ENCODE assay signal across 9 mouse cellular contexts in the genomic region with DNA sequence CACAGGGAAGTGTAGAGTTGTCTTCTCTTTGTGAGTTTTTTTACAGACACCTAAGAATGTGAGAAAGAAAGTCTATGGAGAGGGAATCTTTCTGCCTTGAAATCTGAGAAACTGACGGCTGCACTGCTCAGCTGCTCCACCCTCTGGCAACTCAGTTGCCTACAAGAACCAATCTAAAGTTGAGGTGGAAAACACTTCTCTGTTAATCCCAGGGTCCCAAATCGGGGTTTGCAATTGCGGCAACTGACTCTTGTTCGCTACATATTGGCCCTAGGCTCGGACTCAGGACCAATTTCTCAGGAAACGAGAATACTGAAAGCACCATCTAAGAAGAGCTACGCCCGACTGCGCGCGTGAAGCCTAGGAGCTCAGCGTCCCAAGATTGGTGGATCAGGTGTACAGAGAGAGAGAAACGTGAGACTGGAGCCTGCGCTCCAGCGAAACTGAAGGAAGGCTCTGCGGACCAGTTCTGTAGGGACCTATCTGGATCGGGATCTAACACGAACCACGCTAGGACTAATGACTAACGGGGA. TPM values are rescaled to one million over a fixed set of nuclear protein-coding genes. Genes with fewer than 3 reads are reported as not detected.
DNase-seq lines count a peak whose midpoint lies in the region; ATAC-seq and TF ChIP-seq lines count a peak whose summit lies in the region.
"Had no signal": no experiment of that assay in that cellular context is flagged by ENCODE, and none has a peak within 500 bp of the region (broad histone marks: within the 10 kb centered on the region; RNA-seq: fewer than 3 reads in every experiment).

No protein-coding gene starts in this region.

- H3K36me3 ChIP-seq in forebrain, embryonic 13.5 days (ENCODE audit: poor library complexity, severe bottlenecking), result no peaks in the 10 kb centered on the region
- H3K36me3 ChIP-seq in hindbrain, postnatal 0 days (ENCODE audit: insufficient read depth, low read length), result no peaks in the 10 kb centered on the region
- no peaks in the 10 kb centered on the region for H3K36me3 ChIP-seq in small intestine, adult 2 months (ENCODE audit: control insufficient read depth, insufficient read depth, low read length)
- H3K36me3 ChIP-seq: G1E had no signal

- H3K4me1 ChIP-seq in forebrain, embryonic 13.5 days, result peaks cover 8% of the 10 kb centered on the region
- peaks cover 8% of the 10 kb centered on the region; the same call in 1 of the 2 replicates for H3K4me1 ChIP-seq in hindbrain, postnatal 0 days (ENCODE audit: insufficient read depth, low read length)
- H3K4me1 ChIP-seq in small intestine, adult 2 months (ENCODE audit: control insufficient read depth, insufficient read depth, insufficient read length, low read length), result no peaks in the 10 kb centered on the region; the same call in 1 of the 2 replicates

- peaks cover 30% of the 10 kb centered on the region for H3K27me3 ChIP-seq in forebrain, embryonic 13.5 days
- peaks cover 8% of the 10 kb centered on the region; the same call in 1 of the 2 replicates for H3K27me3 ChIP-seq in hindbrain, postnatal 0 days (ENCODE audit: insufficient read depth, low read length)
- peaks cover 10% of the 10 kb centered on the region for H3K27me3 ChIP-seq in small intestine, adult 2 months (ENCODE audit: control insufficient read depth, insufficient read depth, low read length)

- peak; percentile 68 for ATAC-seq in cerebellum, adult (ENCODE audit: insufficient number of reproducible peaks, low FRiP score, low TSS enrichment)
- 0 out of 2 replicates have a peak, but pooled peaks have one; percentile 45 for ATAC-seq in forebrain, embryonic 13.5 days
- ATAC-seq in hindbrain, postnatal 0 days, result peak; percentile 73; the same call in 1 of the 2 replicates
- peak; percentile 73 for ATAC-seq in megakaryocyte progenitor cell, adult 5-6 weeks (replicated peaks; ENCODE audit: poor library complexity)

- WGBS in forebrain, embryonic 13.5 days, result under 1% methylated on average over 20 of the region's 20 CpGs
- under 1% methylated on average over 20 of the region's 20 CpGs for WGBS in hindbrain, postnatal 0 days
- 2% methylated on average over 20 of the region's 20 CpGs for WGBS in small intestine, adult 2 months

- TF ChIP-seq POLR2A in small intestine, adult 2 months (IDR thresholded peaks at IDR 0.05; ENCODE audit: low read depth, low read length), result no peak

- intact Hi-C loops in heart, postnatal 25 days (cut with DNase I), result loop anchor here (10.0 kb wide), 1 partner anchor 131 kb away; no protein-coding TSS in a partner anchor
- intact Hi-C loops in left cerebral cortex, postnatal 10 days (cut with DNase I), result loop anchor here (5.0 kb wide), 1 partner anchor 53 kb away; no protein-coding TSS in a partner anchor

- peak overlapping the region; percentile 91 for H3K4me2 ChIP-seq in forebrain, embryonic 13.5 days
- H3K4me2 ChIP-seq in hindbrain, postnatal 0 days (ENCODE audit: low read depth, low read length), result peak overlapping the region; percentile 99

- peak overlapping the region; percentile 58 for H3K9ac ChIP-seq in forebrain, embryonic 13.5 days
- peak overlapping the region; percentile 30; the same call in 1 of the 2 replicates for H3K9ac ChIP-seq in hindbrain, postnatal 0 days (replicated peaks; ENCODE audit: low read length)

- peak; percentile 80 for TF ChIP-seq CTCF in hindbrain, postnatal 0 days (IDR thresholded peaks at IDR 0.05; ENCODE audit: low read depth)
- TF ChIP-seq CTCF in small intestine, adult 2 months (IDR thresholded peaks at IDR 0.05; ENCODE audit: extremely low read depth, insufficient read length, insufficient replicate concordance, low read depth, low read length), result peak; percentile 59; the same call in 1 of the 2 replicates

- H3K27ac ChIP-seq in forebrain, embryonic 13.5 days, result no peak overlapping the region
- no peak overlapping the region for H3K27ac ChIP-seq in hindbrain, postnatal 0 days
- H3K27ac ChIP-seq in small intestine, adult 2 months (ENCODE audit: insufficient read depth, low read depth, low read length), result no peak overlapping the region

- DNase-seq in heart, adult 18-20 months, result peak; percentile 8 to 40
- DNase-seq in heart, postnatal 25 days (ENCODE audit: low spot score), result no peak
- DNase-seq in hindbrain, postnatal 0 days (ENCODE audit: low spot score), result peak; percentile 73
- DNase-seq in left cerebral cortex, postnatal 10 days (ENCODE audit: extremely low spot score in 1 of 2, low spot score in 2 of 2), result peak; percentile 25 to 31

- H3K4me3 ChIP-seq in forebrain, embryonic 13.5 days, result peak overlapping the region; percentile 41
- H3K4me3 ChIP-seq in hindbrain, postnatal 0 days (ENCODE audit: low read length), result peak overlapping the region; percentile 45
- H3K4me3 ChIP-seq in small intestine, adult 2 months (ENCODE audit: low read depth, low read length), result peak overlapping the region; percentile 40

- no peaks in the 10 kb centered on the region for H3K9me3 ChIP-seq in forebrain, embryonic 13.5 days (replicated peaks)
- no peaks in the 10 kb centered on the region for H3K9me3 ChIP-seq in hindbrain, postnatal 0 days (ENCODE audit: low read length)
- H3K9me3 ChIP-seq: G1E had no signal

RNA-seq across cellular contexts. Expression of a gene that starts 0.5 kb away (rescaled TPM):
- not detected for total RNA-seq in heart, adult 18-20 months (2021)
- total RNA-seq in heart, postnatal 25 days (2021), result not detected
- polyA plus RNA-seq in forebrain, embryonic 13.5 days (2015; fragmentation: Nextera tagmentation; extraction: Ambion mirVana), result 1.4 and 1.8 TPM in 2 replicates
- 27.4 and 52.9 TPM in 2 replicates for total RNA-seq in hindbrain, postnatal 0 days (2014; rRNA removed)
- polyA plus RNA-seq in hindbrain, postnatal 0 days (2015; fragmentation: Nextera tagmentation; extraction: Ambion mirVana), result 38.5 and 44.6 TPM in 2 replicates
- 1 to 10 TPM; 3.1 to 3.7 TPM for total RNA-seq in left cerebral cortex, postnatal 10 days (2021)
- total RNA-seq in megakaryocyte progenitor cell, adult 5-6 weeks (2015), result not detected in 2 replicates
- total RNA-seq in megakaryocyte progenitor cell, adult 5-6 weeks (2017), result not detected in 2 replicates
- polyA plus RNA-seq in small intestine, adult 2 months (2012; rRNA removed), result not detected in 2 replicates
- polyA plus RNA-seq: G1E had no signal
